Mouse (Mus musculus): Measurements from ENCODE around the gene Zcchc7. TPM values are rescaled to one million over a fixed set of nuclear protein-coding genes. Genes with fewer than 3 reads are reported as not detected.

The Zcchc7 gene
- polyA plus RNA-seq (2017; shearing (Covaris generic)) = 99.6 TPM

DNA sequence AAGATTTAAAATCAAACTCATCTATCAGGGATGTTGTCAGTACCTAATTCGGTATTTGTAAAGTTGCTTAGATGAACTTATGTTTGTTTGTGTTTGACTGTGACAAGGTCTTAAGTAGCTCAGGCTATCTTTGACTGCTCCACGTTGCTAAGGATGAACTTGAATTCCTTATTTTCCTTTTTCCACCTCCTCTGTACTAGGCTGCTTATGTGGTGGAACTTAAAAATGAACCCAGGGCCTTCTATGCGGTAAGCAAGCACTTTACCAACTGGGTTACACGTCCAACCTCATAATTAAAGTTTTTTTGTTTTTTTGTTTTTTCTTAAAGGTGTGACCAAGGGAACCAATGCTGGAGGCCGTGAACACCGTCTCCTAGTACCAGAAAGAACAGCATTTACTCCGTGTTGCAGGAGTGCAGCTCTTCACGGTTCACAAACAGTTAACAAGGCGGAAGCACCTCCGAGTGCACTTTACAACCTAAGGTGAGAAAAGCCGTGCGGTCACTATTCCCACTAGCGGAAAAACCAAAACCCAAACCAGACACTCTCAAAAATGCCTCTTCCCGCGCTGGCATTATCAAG lies at the start of gene Zcchc7:
TSS of gene Zcchc7 (plus strand) at position 325 of the 581 bp plus-strand sequence.

DNA sequence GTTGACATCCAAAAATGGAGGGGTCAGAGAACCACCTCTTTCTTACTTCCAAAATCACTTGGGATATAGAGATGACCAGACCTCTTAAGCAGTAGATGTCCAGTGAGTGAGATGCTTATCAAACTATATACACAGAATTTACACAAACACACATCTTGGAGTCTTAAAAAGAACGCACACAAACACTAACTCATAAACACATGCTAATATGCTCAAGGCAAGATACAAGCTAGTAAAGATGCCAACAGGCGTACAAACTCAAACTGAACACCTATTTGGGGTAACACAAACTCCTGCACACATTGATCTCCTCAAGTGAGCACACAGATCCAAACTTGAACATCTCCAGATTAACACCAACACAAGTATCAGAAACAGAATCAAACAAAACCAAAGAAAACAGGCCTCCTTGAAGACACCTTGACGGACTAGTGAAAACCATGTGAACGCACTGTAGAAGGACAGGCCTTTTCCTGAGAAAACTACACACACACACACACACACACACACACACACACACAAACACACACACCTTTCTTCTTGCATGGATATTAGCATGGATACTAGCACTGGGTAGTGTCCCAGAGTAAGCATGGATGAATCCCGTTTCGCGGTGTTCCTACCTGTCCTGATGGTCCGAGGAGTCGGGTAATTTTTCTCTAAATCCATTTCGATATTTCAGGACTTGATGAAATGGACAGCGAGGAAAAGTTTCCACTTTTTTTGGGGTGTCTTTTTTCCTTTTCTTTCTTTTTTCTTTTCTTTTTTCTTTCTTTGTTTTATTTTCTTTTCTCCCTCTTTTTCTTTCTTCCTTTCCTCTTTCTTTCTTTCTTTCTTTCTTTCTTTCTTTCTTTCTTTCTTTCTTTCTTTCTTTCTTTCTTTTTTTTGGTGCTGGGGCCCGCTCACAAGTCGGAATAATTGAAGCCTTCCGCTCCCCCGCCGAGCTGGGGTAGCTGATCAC lies 45.7 kb upstream of the Zcchc7 start, which contains the start of gene Pax5:
TSS of gene Pax5 (minus strand) at position 748 of the 961 bp plus-strand sequence.

DNA sequence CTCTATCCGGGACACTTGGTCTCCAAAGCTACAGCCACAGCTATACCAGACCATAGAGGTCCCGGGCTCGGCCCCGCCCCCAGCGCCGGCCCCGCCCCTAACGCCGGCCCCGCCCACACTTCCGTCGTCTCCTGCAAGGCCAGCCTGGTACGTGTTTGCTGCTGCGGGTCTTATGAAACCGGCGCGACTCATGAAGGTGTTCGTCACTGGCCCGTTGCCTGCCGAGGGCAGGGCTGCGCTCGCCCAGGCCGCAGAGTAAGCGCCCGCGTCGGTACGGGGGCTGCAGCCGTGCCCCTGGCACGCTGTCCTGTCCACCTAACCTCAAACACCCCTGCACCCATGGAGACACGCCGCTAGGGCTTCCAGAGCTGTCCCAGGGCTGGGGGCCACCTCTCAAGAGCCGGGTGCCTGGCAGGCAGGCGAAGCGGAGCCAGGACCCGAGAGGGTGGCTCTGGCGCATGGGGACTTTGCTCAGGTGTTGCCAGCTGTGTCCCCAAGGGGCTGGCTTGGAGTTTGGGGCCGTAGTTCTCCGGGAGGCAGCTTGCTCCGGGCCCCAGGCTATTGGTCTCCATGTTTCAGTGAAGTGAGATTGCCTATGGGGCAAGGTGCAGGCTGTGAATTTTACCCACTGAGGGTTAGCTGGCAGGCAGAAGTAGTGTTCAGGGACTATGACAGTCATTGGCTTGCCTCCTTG lies 225.8 kb downstream of the Zcchc7 start, which contains the start of gene Grhpr:
TSS of gene Grhpr (plus strand) at position 116 of the 694 bp plus-strand sequence.

Other genes starting within 250 kb of the Zcchc7 start
- 0.77 TPM for gene Pax5, start 45.4 kb upstream of the Zcchc7 start, polyA plus RNA-seq (2017; shearing (Covaris generic))
- gene Grhpr, start 225.5 kb downstream of the Zcchc7 start, polyA plus RNA-seq (2017; shearing (Covaris generic)) = 36.9 TPM

All from activated CD4-positive, CD25-positive, alpha-beta regulatory T cell, adult 9 weeks (primary cell).